Mouse (Mus musculus): ENCODE measurements around the gene Mgst1. TPM values are rescaled to one million over a fixed set of nuclear protein-coding genes. Genes with fewer than 3 reads are reported as not detected.

Mgst1 gene
- polyA plus RNA-seq, 1 experiment from 2014 or later, result 46.2 TPM

Other genes with a start within 250 kb of the Mgst1 start
- not detected in 2 replicates for gene Slc15a5, start 60.4 kb upstream of the Mgst1 start, polyA plus RNA-seq (2014; fragmentation: Nextera tagmentation; extraction: Ambion mirVana)